ENCODE assay signal across 33 mouse cellular contexts in the genomic region with DNA sequence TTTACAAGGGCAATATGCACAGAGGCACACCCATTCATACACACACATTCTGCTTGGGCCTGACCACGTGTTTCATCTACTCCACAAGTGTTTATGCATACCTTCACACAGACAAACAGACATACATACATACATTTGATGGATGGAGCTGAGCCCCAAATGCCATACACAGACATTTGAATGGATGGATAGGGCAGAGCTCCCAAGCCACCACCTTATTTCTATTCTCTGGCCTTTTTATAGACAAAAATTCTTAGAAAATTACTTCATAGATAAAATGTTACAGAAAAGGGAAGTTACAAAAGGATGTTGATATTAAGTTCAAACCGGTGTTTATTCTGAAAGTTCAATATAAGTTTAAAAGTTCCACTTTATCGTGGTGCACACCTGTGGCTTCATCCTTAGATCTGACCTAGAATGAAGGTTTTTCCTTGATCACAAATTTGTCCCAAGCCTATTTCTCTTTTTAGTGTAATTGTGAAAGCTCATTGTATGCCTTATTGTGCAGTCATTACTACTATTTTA.
"Had no signal": no experiment of that assay in that cellular context is flagged by ENCODE, and none has a peak within 500 bp of the region (broad histone marks: within the 10 kb centered on the region; RNA-seq: fewer than 3 reads in every experiment).

No protein-coding gene starts in this region.

- H3K9me3 ChIP-seq: heart, embryonic 12.5 days; heart, embryonic 13.5 days; heart, embryonic 15.5 days; hindbrain, embryonic 10.5 days; hindbrain, embryonic 13.5 days; hindbrain, embryonic 15.5 days; intestine, embryonic 15.5 days; kidney, embryonic 15.5 days had no signal

- H3K4me1 ChIP-seq: heart, embryonic 12.5 days; heart, embryonic 13.5 days; heart, embryonic 15.5 days; hindbrain, embryonic 10.5 days; hindbrain, embryonic 13.5 days; hindbrain, embryonic 15.5 days; intestine, embryonic 15.5 days; kidney, embryonic 15.5 days had no signal

- H3K9ac ChIP-seq: heart, embryonic 12.5 days; heart, embryonic 13.5 days; heart, embryonic 15.5 days; hindbrain, embryonic 13.5 days; hindbrain, embryonic 14.5 days; hindbrain, embryonic 15.5 days; intestine, embryonic 15.5 days; kidney, embryonic 15.5 days had no signal

- H3K36me3 ChIP-seq: heart, embryonic 12.5 days; heart, embryonic 13.5 days; heart, embryonic 15.5 days; hindbrain, embryonic 10.5 days; hindbrain, embryonic 13.5 days; hindbrain, embryonic 15.5 days; intestine, embryonic 15.5 days; kidney, embryonic 15.5 days had no signal

- H3K4me3 ChIP-seq: heart, embryonic 12.5 days; heart, embryonic 13.5 days; heart, embryonic 15.5 days; hindbrain, embryonic 10.5 days; hindbrain, embryonic 13.5 days; hindbrain, embryonic 15.5 days; intestine, embryonic 15.5 days; kidney, embryonic 15.5 days; layer of hippocampus, adult 2 months; left cerebral cortex, adult 2 months had no signal

- DNase-seq: heart, postnatal 10 days; heart, postnatal 14 days; heart, postnatal 36 days; heart, postnatal 4 days; kidney, adult 11 months; kidney, adult 18-20 months; kidney, adult 2 months; kidney, adult 8-10 months; kidney, adult 9 months; kidney, postnatal 10 days; kidney, postnatal 14 days; kidney, postnatal 25 days; kidney, postnatal 36 days; kidney, postnatal 4 days; layer of hippocampus, adult 9-11 months; layer of hippocampus, postnatal 36 days had no signal

- H3K27me3 ChIP-seq: heart, embryonic 12.5 days; heart, embryonic 13.5 days; heart, embryonic 15.5 days; hindbrain, embryonic 13.5 days; hindbrain, embryonic 15.5 days; intestine, embryonic 15.5 days; kidney, embryonic 15.5 days had no signal

- H3K4me2 ChIP-seq: heart, embryonic 12.5 days; heart, embryonic 13.5 days; heart, embryonic 15.5 days; hindbrain, embryonic 13.5 days; hindbrain, embryonic 14.5 days; hindbrain, embryonic 15.5 days; intestine, embryonic 15.5 days; kidney, embryonic 15.5 days had no signal

- H3K27ac ChIP-seq: heart, embryonic 13.5 days; heart, embryonic 15.5 days; hindbrain, embryonic 10.5 days; hindbrain, embryonic 13.5 days; hindbrain, embryonic 14.5 days; hindbrain, embryonic 15.5 days; hindbrain, postnatal 0 days; intestine, embryonic 15.5 days; kidney, embryonic 15.5 days; kidney, postnatal 0 days; layer of hippocampus, adult 2 months; left cerebral cortex, adult 2 months had no signal

- ATAC-seq: hindbrain, embryonic 16.5 days; hindbrain, postnatal 0 days; inflammation-experienced regulatory T-cells, adult 6 months; intestine, embryonic 15.5 days; intestine, embryonic 16.5 days; intestine, postnatal 0 days had no signal
